Mouse (Mus musculus) thymus, adult 2 months (tissue): ENCODE results near the gene Xrra1.

Experiments
- CTCF ChIP-seq: fragments of 200-500 bp; IDR thresholded peaks from 2 replicates; pipeline ENCODE4 v1.5.1; 2012; ENCODE audit warnings: mild to moderate bottlenecking, control low read depth, low read length, moderate library complexity, borderline replicate concordance; ENCODE audit not compliant: control insufficient read depth, poor library complexity, insufficient read depth; ENCODE audit errors: extremely low read depth
- POLR2A ChIP-seq: fragments of 200-500 bp; IDR thresholded peaks from 2 replicates; pipeline ENCODE4 v1.6.1; 2012; ENCODE audit warnings: mild to moderate bottlenecking, low read length, control low read depth, moderate library complexity; ENCODE audit not compliant: control insufficient read depth, poor library complexity, insufficient read depth; ENCODE audit errors: extremely low read depth

- TF ChIP-seq CTCF: no peak
- no peak for TF ChIP-seq POLR2A
Observed at GRCm38 (mm10) chr7:99963237-99963860, 104.4 kb downstream of the Xrra1 start.
